Comparison of ENCODE assay signal across 7 mouse cellular contexts in genomic region chr4:108117488-108117887, GRCm38 (mm10). TPM values are rescaled to one million over a fixed set of nuclear protein-coding genes. Genes with fewer than 3 reads are reported as not detected.
A peak's percentile ranks its signal among the peaks of the same experiment; 100 is the strongest.
DNase-seq lines count a peak whose midpoint lies in the region; ATAC-seq and TF ChIP-seq lines count a peak whose summit lies in the region.

No protein-coding gene starts in this region.

- H3K4me3 ChIP-seq in layer of hippocampus, adult 2 months: peak overlapping the region; percentile 60

- H3K27ac ChIP-seq in layer of hippocampus, adult 2 months: 0 out of 2 replicates have a peak overlapping the region, but pooled peaks have one; percentile 11

- no peak for ATAC-seq in megakaryocyte progenitor cell, adult 5-6 weeks (replicated peaks; ENCODE audit: poor library complexity)

- DNase-seq in layer of hippocampus, adult 2 months (ENCODE audit: low spot score in 2 of 2): no peak
- no peak for DNase-seq in layer of hippocampus, postnatal 36 days
- DNase-seq in 3T3-L1 (ENCODE audit: low read depth, low spot score): peak; percentile 26
- DNase-seq in 416B (ENCODE audit: low read depth): peak; percentile 35
- peak; percentile 20 to 23 for DNase-seq in cerebellum, postnatal 25 days
- DNase-seq in Muller cell, postnatal 12 days (ENCODE audit: inconsistent ontology term): no peak

- no peak for TF ChIP-seq CTCF in layer of hippocampus, adult 2 months (conservative IDR thresholded peaks at IDR 0.05)

RNA-seq across cellular contexts. Expression of gene Podn, which starts 21.2 kb away (rescaled TPM):
- 10 to 100 TPM; 10.2 to 10.4 TPM for total RNA-seq in layer of hippocampus, adult 2 months (2021)
- 1 to 10 TPM; 8.7 TPM for total RNA-seq in layer of hippocampus, postnatal 36 days (2021)
- 0.44 TPM in 1 of 2 replicates, not detected in the other for total RNA-seq in megakaryocyte progenitor cell, adult 5-6 weeks (2015)
- not detected in 2 replicates for total RNA-seq in megakaryocyte progenitor cell, adult 5-6 weeks (2017)

RNA-seq across cellular contexts. Expression of gene Scp2, which starts 27.3 kb away (rescaled TPM):
- 10 to 100 TPM; 91.8 to 96.0 TPM for total RNA-seq in layer of hippocampus, adult 2 months (2021)
- 100 to 1,000 TPM in 1 of 2 experiments, 10 to 100 TPM in 1; 95.5 to 103 TPM for total RNA-seq in layer of hippocampus, postnatal 36 days (2021)
- 205 and 243 TPM in 2 replicates for total RNA-seq in megakaryocyte progenitor cell, adult 5-6 weeks (2015)
- total RNA-seq in megakaryocyte progenitor cell, adult 5-6 weeks (2017): 288 and 345 TPM in 2 replicates

RNA-seq across cellular contexts. Expression of gene Echdc2, which starts 47.7 kb away (rescaled TPM):
- 10 to 100 TPM; 20.2 to 21.1 TPM for total RNA-seq in layer of hippocampus, adult 2 months (2021)
- total RNA-seq in layer of hippocampus, postnatal 36 days (2021): 10 to 100 TPM; 15.7 to 16.7 TPM
- total RNA-seq in megakaryocyte progenitor cell, adult 5-6 weeks (2015): 0.37 and 0.86 TPM in 2 replicates
- not detected in 2 replicates for total RNA-seq in megakaryocyte progenitor cell, adult 5-6 weeks (2017)

Comparison
In these comparisons a context has a peak if more than half of its experiments do, and no peak if none do; other contexts are left out.
1. DNase-seq: peak in 3T3-L1 (single experiment), 416B (single experiment) and cerebellum, postnatal 25 days (2 of 2); none in layer of hippocampus, adult 2 months (0 of 2), layer of hippocampus, postnatal 36 days (0 of 2) and Muller cell, postnatal 12 days (single experiment).
2. RNA of gene Podn, which starts 21.2 kb away (total RNA-seq): 10.2 to 10.4 TPM in layer of hippocampus, adult 2 months and 8.7 TPM in layer of hippocampus, postnatal 36 days; 0.44 TPM in megakaryocyte progenitor cell, adult 5-6 weeks; every median in the first group is over 4 times any median in the second.
3. RNA of gene Echdc2, which starts 47.7 kb away (total RNA-seq): 20.2 to 21.1 TPM in layer of hippocampus, adult 2 months and 15.7 to 16.7 TPM in layer of hippocampus, postnatal 36 days; 0.37 to 0.86 TPM in megakaryocyte progenitor cell, adult 5-6 weeks; every median in the first group is over 4 times any median in the second.